Mouse (Mus musculus) heart, embryonic 15.5 days (tissue): ENCODE results near the gene Arid5b. TPM values are rescaled to one million over a fixed set of nuclear protein-coding genes. Genes with fewer than 3 reads are reported as not detected.
A peak's percentile ranks its signal among the peaks of the same experiment; 100 is the strongest.

Experiments
- ATAC-seq: fragments of 200-750 bp; cut with Nextera tagmentation; replicated peaks from 2 replicates; pipeline ENCODE4 v1.8.0; 2017; ENCODE audit warnings: low read depth, moderate TSS enrichment; ENCODE audit not compliant: insufficient number of reproducible peaks, insufficient read depth, low FRiP score
- H3K27ac ChIP-seq: fragments of 300-500 bp; sonication (generic); 2 replicates; pipeline ENCODE4 v1.5.1; 2015; ENCODE audit warnings: mild to moderate bottlenecking, inconsistent platforms
- H3K27me3 ChIP-seq: fragments of 300-500 bp; sonication (generic); 2 replicates; pipeline ENCODE4 v1.6.1; 2015; ENCODE audit warnings: inconsistent platforms
- H3K36me3 ChIP-seq: fragments of 300-500 bp; sonication (generic); 2 replicates; pipeline ENCODE4 v1.6.1; 2015; ENCODE audit warnings: mild to moderate bottlenecking, inconsistent platforms
- H3K4me1 ChIP-seq: fragments of 300-500 bp; sonication (generic); replicated peaks from 2 replicates; pipeline ENCODE4 v1.6.1; 2015; ENCODE audit warnings: inconsistent platforms
- H3K4me2 ChIP-seq: fragments of 300-500 bp; sonication (generic); 2 replicates; pipeline ENCODE4 v1.6.1; 2015; ENCODE audit warnings: inconsistent platforms, mild to moderate bottlenecking, moderate library complexity
- H3K4me3 ChIP-seq: fragments of 300-500 bp; sonication (generic); 2 replicates; pipeline ENCODE4 v1.5.1; 2015; ENCODE audit warnings: mild to moderate bottlenecking, inconsistent platforms
- H3K9ac ChIP-seq: fragments of 300-500 bp; sonication (generic); 2 replicates; pipeline ENCODE4 v1.6.1; 2015; ENCODE audit warnings: mild to moderate bottlenecking, inconsistent platforms
- H3K9me3 ChIP-seq: fragments of 300-500 bp; sonication (generic); replicated peaks from 2 replicates; pipeline ENCODE4 v1.6.1; 2016; ENCODE audit warnings: inconsistent platforms
- WGBS: fragments of 180-500 bp; shearing (Covaris S2); methylation state at CpG from one replicate; pipeline ENCODE4 v1.1.7; 2015; ENCODE audit warnings: mixed read lengths; 5-methylcytosine and 5-hydroxymethylcytosine counted together
- polyA plus RNA-seq: library from polyadenylated mRNA; unstranded; fragments of >200 nt; fragmentation: Nextera tagmentation; extraction: Ambion mirVana; gene quantifications from 2 replicates; pipeline ENCODE4 v1.2.1, GENCODE M21; 2015

Gene Arid5b
- polyA plus RNA-seq, 1 experiment from 2014 or later, result 21.5 TPM

DNA sequence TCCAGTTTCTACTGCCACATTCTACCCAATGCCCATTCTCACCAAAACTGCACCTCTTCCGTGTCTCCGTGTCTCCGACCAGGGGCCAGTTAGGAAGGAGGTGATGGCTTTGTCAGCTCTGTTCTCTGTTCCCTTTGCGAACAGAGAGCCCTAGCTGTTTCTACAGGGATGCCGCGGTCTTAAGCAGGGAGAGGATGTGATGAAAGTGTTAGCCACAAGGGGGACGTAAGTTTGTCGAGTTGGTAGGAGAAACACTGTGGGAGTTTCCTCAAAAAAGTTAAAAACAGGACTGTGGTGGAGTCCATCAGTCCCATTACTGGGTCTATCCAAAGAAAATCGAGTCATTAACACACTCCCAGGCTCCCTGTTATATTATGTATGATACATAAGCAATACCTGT is 106.6 kb downstream of the Arid5b start:
- no peak overlapping the region for H3K4me3 ChIP-seq
- H3K27ac ChIP-seq, result no peak overlapping the region
- 64% methylated on average over 9 of the region's 9 CpGs for WGBS
- H3K4me1 ChIP-seq, result peaks cover 39% of the 10 kb centered on the region
- no peak overlapping the region for H3K9ac ChIP-seq
- H3K9me3 ChIP-seq, result no peaks in the 10 kb centered on the region
- H3K4me2 ChIP-seq, result no peak overlapping the region
- ATAC-seq, result no peak
- H3K27me3 ChIP-seq, result no peaks in the 10 kb centered on the region
- H3K36me3 ChIP-seq, result no peaks in the 10 kb centered on the region

DNA sequence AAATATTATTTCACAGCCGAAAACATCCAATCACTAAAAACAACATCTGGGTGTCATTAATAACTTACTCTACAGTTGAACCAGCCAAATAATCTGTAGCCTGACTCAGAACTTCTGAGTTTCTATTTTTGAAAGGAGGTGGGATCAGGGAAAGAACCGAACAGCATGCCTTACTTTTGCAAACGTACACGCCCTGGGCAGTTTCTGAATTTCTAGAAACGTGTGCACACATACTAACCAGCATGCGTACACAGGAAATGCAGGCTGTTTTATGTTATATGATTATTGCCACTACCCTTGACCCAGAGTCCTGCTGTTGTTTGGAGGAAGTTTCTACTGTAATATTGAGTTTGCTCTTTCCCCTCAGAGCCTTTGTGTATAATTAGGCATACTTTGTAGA is 109.9 kb downstream of the Arid5b start:
- peak overlapping the region; percentile 38 for H3K4me2 ChIP-seq
- no peaks in the 10 kb centered on the region for H3K27me3 ChIP-seq
- WGBS, result 31% methylated on average over 6 of the region's 6 CpGs
- H3K27ac ChIP-seq, result peak overlapping the region; percentile 83
- H3K9ac ChIP-seq, result no peak overlapping the region
- no peak for ATAC-seq
- H3K9me3 ChIP-seq, result no peaks in the 10 kb centered on the region
- no peaks in the 10 kb centered on the region for H3K36me3 ChIP-seq
- H3K4me3 ChIP-seq, result no peak overlapping the region
- H3K4me1 ChIP-seq, result peaks cover 51% of the 10 kb centered on the region

DNA sequence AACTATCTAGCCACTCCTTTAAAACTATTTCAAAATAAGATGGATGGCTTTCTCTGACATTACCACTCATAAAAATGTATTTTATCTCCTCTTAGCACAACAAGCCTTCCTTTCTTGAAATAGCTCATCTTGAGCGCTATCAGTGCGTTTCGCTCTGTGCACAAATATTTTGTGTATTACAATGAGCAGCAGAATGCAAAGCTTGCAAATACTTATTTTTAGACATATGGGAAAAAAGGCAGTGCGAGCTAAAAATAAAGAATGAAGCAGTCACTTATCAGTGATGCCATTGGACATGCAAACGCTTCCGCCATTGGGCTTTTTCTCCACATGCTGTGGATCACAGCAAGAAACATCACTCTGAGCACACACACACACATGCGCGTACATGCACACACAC is 110.4 kb downstream of the Arid5b start:
- peak; percentile 44; the same call in 1 of the 2 replicates for ATAC-seq
- Histone ChIP-seq H3K4me1 (peaks cover 51% of the 10 kb centered on the region), H3K27ac (peak overlapping the region; percentile 83), H3K36me3 (no peaks in the 10 kb centered on the region), H3K9me3 (no peaks in the 10 kb centered on the region), H3K4me2 (peak overlapping the region; percentile 38), H3K9ac (no peak overlapping the region; the same call in 1 of the 2 replicates), H3K4me3 (no peak overlapping the region), H3K27me3 (no peaks in the 10 kb centered on the region)
- WGBS, result 36% methylated on average over 8 of the region's 8 CpGs

DNA sequence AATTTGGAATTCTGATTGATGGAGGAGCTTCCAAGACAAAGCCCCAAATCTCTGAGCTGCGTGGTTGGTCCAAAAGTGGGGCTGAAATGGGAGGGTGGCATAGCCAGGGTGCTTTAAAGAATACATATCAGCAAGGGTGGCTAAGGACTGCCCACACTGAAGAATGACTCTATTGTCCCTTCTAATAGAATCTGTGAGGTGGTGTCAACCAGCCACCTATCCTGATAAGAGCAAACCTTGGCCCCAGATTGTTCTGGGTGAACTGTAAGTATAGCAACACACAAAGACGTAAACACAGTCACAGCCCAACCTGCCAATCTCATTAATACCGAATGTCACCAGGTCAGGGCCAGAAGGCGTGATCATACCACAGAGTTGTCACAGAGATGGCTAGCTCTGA is 111.4 kb downstream of the Arid5b start:
- peak overlapping the region; percentile 83 for H3K27ac ChIP-seq
- no peak overlapping the region for H3K9ac ChIP-seq
- H3K4me2 ChIP-seq, result 0 out of 2 replicates have a peak overlapping the region, but pooled peaks have one; percentile 38
- H3K27me3 ChIP-seq, result no peaks in the 10 kb centered on the region
- H3K9me3 ChIP-seq, result no peaks in the 10 kb centered on the region
- no peak overlapping the region for H3K4me3 ChIP-seq
- WGBS, result 63% methylated on average over 4 of the region's 4 CpGs
- ATAC-seq, result no peak
- peaks cover 51% of the 10 kb centered on the region for H3K4me1 ChIP-seq
- no peaks in the 10 kb centered on the region for H3K36me3 ChIP-seq

DNA sequence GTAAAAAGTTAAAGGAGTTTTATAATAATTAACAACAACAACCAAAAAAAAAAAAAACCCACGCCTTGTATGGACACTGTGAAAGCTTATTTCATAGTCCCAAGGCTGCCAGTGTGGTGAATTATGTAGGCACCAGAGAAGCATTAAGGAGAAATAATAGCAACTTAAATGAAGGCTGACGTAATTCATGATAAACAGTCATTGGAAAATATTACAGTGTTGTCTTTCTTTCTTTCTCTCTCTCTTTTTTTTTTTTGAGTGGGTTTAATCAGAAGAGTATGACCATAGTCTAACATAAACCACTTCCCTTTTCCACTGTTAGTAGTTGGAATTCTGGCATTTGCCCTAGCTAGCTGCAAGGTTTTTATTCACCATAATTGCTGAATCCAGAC is 111.8 kb downstream of the Arid5b start:
- Histone ChIP-seq H3K36me3 (no peaks in the 10 kb centered on the region), H3K4me2 (no peak overlapping the region), H3K9ac (no peak overlapping the region), H3K27ac (peak overlapping the region; percentile 83), H3K4me1 (peaks cover 51% of the 10 kb centered on the region), H3K9me3 (no peaks in the 10 kb centered on the region), H3K4me3 (no peak overlapping the region), H3K27me3 (no peaks in the 10 kb centered on the region)
- 64% methylated on average over 2 of the region's 2 CpGs for WGBS
- ATAC-seq, result no peak

DNA sequence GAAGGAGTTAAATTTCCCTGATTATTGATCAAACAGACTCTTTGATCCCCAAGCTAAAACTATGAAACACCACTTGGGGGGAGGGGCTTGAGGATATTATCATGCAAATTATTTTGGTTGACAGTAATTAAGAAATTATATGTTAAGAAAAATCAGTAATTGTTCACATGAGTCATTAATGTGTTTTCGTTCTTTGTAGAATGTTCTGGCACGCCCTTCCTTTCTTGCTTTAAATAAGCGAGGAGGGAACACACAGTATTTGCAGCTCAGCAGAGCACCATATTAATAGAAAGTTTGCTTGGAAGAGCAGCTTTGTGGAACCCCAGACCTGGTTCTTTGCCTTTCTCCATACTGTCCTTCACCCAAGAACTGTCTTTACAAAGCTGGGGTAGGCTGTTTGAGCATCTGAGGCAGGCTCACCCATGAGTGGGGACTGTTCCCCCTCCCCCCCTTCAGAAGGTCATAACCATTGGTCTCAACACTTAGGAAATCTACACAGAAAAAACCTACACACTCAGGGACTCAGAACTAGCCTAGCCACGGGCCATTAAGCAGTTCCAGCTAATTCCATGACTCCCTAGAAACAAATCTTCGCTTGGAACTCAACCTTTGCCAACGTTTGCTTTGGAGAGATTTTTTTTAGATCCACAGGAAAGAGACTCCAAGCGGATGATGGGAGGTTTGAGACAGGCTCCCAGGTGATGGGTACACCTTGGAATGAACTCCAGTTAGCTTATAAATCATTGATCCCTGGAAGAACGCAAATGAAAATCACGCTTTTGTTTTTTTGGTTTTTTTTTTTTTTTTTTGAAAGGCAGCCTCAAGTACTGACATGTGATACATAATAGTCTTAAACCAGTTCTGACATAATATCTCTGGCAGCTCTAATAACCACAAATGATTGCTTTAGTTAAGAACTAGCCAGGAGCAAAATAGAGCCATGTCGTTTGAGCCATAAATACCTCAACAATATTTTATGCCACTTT is 112.5 kb downstream of the Arid5b start:
- no peak for ATAC-seq
- H3K4me2 ChIP-seq, result no peak overlapping the region
- H3K4me1 ChIP-seq, result peaks cover 46% of the 10 kb centered on the region
- no peaks in the 10 kb centered on the region for H3K27me3 ChIP-seq
- no peak overlapping the region for H3K9ac ChIP-seq
- no peak overlapping the region for H3K4me3 ChIP-seq
- no peaks in the 10 kb centered on the region for H3K9me3 ChIP-seq
- WGBS, result 64% methylated on average over 10 of the region's 10 CpGs
- peak overlapping the region; percentile 83 for H3K27ac ChIP-seq
- no peaks in the 10 kb centered on the region for H3K36me3 ChIP-seq

DNA sequence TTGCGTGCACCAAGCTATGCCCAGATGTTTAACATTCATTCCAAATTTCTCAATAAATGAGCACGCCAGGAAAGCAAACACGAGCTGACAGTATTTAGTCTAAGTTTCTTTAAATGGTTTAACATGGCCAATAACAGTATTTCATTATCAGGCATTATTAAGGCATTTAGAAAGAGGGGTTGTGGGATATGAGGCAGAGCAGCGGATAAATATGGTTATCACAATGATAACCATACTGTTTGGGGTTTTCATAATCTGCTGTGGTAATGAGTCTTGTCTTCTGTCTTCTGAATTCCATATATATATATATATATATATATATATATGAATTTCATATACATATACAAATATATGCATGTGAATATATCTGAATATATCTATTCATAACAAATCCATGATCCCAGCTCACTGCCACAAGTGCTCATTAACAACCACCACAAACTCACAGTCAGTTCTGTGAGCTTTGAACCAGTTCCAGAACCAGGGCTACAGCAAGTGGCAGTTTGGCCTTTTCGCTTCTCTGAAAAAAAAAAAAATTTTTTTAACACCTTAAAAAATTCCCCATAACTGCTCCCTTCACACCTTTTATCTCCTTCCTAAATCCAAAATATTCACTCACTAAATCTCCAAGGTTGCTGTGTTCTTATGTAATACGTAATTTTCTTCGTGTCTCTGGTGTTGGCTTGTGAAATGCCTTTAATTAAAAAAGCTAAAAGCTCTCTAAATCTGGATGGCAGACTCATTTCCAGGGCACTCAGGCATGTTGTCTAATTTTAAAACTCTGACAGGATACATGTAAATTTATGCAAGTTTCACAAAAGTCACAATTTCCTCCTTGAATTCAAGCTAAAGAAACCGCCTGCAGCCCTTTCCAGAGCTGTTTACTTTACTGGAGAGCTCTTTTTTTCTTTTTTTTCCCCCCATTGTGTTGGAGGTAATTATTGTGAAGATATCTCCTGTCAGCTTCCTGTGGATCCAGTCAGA is 113.5 kb downstream of the Arid5b start:
- peak overlapping the region; percentile 74 for H3K27ac ChIP-seq
- H3K4me1 ChIP-seq, result peaks cover 46% of the 10 kb centered on the region
- WGBS, result 77% methylated on average over 8 of the region's 8 CpGs
- no peaks in the 10 kb centered on the region for H3K27me3 ChIP-seq
- H3K4me3 ChIP-seq, result no peak overlapping the region
- H3K9ac ChIP-seq, result no peak overlapping the region
- no peak overlapping the region for H3K4me2 ChIP-seq
- H3K36me3 ChIP-seq, result no peaks in the 10 kb centered on the region
- ATAC-seq, result no peak
- no peaks in the 10 kb centered on the region for H3K9me3 ChIP-seq

DNA sequence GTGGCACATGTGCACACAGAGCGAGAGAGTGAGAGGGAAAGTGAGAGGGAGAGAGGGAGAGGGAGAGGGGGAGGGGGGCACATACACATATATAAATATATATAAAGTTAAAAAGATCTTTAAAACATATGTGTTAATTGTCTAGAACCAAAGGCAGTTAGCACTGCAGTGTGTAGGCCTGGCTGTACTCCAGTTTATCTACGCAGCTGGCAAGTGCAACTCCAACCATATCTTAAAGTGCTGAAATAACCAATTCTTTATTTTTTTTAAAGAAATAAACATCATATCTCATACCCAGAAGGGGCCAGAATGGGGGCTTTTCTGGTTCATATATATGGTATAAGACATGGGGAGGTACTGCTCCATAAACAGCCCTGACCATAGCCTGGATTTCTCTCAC is 114.4 kb downstream of the Arid5b start:
- no peak for ATAC-seq
- no peak overlapping the region for H3K4me2 ChIP-seq
- H3K27ac ChIP-seq, result no peak overlapping the region
- no peaks in the 10 kb centered on the region for H3K27me3 ChIP-seq
- no peaks in the 10 kb centered on the region for H3K9me3 ChIP-seq
- 61% methylated on average over 2 of the region's 2 CpGs for WGBS
- H3K4me1 ChIP-seq, result peaks cover 40% of the 10 kb centered on the region
- H3K4me3 ChIP-seq, result no peak overlapping the region
- no peak overlapping the region for H3K9ac ChIP-seq
- no peaks in the 10 kb centered on the region for H3K36me3 ChIP-seq

DNA sequence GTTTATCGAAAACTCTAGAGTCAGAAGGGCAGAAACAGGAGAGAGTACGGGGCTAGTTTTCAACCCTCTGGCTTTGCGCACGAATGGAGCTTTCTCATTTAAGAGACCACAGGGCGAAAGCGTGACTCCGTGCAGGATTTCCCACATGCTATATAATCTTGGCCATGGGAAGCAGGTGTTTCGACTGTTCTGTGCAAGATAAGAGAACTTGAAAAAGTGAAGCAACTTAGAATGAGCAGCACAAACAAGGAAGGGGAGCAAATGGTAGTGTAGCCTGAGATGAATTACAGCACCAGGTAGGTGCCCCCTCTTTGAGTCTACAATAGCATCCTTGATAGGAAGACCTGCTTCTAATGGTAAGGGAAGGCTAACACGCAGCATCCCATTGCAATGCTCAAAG is 118.8 kb downstream of the Arid5b start:
- no peak overlapping the region for H3K4me2 ChIP-seq
- no peak overlapping the region for H3K27ac ChIP-seq
- WGBS, result 89% methylated on average over 9 of the region's 9 CpGs
- no peak overlapping the region for H3K9ac ChIP-seq
- no peaks in the 10 kb centered on the region for H3K27me3 ChIP-seq
- no peak for ATAC-seq
- H3K4me3 ChIP-seq, result no peak overlapping the region
- no peaks in the 10 kb centered on the region for H3K36me3 ChIP-seq
- peaks cover 27% of the 10 kb centered on the region for H3K4me1 ChIP-seq
- H3K9me3 ChIP-seq, result no peaks in the 10 kb centered on the region

DNA sequence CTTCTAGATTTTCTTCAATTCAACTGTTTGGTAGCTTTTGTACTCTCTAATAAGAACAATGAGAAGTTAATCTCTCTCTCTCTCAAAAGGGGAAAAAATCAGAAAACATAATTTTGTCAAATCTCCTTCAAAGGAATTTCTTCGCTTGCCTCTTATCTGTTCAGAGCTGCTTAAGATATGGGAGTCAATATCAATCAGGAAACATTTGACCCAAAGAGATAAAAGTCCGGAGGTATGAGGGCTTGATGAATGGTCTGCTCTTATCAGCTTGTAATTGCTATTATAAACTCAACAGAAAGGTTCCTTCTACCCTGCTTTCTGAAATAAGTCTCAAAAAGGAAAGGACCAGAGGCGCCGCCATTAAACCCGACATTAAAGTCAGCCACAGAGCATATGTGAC is 120.0 kb downstream of the Arid5b start:
- no peak overlapping the region for H3K9ac ChIP-seq
- 40% methylated on average over 5 of the region's 5 CpGs for WGBS
- H3K4me1 ChIP-seq, result peaks cover 20% of the 10 kb centered on the region
- no peaks in the 10 kb centered on the region for H3K9me3 ChIP-seq
- no peaks in the 10 kb centered on the region for H3K27me3 ChIP-seq
- H3K4me2 ChIP-seq, result no peak overlapping the region
- peak overlapping the region; percentile 46; the same call in 1 of the 2 replicates for H3K27ac ChIP-seq
- no peak for ATAC-seq
- no peak overlapping the region for H3K4me3 ChIP-seq
- H3K36me3 ChIP-seq, result no peaks in the 10 kb centered on the region

DNA sequence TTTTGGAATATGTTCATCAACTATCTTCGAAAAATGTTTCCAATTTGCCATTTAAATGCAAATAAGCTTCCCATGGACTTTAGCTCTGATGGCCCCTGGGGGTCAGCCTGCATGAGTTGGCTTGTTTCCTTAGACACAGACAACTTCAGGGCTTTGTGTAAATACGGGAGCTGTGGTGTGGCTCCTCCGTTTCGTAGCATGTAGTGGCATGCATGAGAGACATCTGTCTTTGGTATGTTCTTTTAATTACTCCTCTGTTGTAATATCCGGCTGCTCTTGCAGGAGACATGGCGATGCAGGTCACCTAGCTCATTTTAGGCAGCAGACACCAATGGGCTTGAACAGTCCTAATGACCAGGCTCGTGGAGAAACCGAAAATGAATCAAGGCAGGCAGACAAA is 121.0 kb downstream of the Arid5b start:
- Histone ChIP-seq H3K9ac (no peak overlapping the region), H3K4me3 (no peak overlapping the region), H3K27ac (no peak overlapping the region), H3K27me3 (no peaks in the 10 kb centered on the region), H3K4me1 (peaks cover 20% of the 10 kb centered on the region), H3K4me2 (no peak overlapping the region), H3K9me3 (no peaks in the 10 kb centered on the region), H3K36me3 (no peaks in the 10 kb centered on the region)
- WGBS, result 80% methylated on average over 8 of the region's 8 CpGs
- ATAC-seq, result no peak
